Mouse (Mus musculus) intestine, postnatal 0 days (tissue): Measurements from ENCODE around the gene Npas2. TPM values are rescaled to one million over a fixed set of nuclear protein-coding genes. Genes with fewer than 3 reads are reported as not detected.

ENCODE experiments used
- ATAC-seq: fragments of 200-750 bp; cut with Nextera tagmentation; 2 replicates; pipeline ENCODE4 v1.8.0; 2017; ENCODE audit warnings: mild to moderate bottlenecking, moderate TSS enrichment, moderate library complexity
- H3K27ac ChIP-seq: fragments of 300-500 bp; sonication (generic); 2 replicates; pipeline ENCODE4 v1.5.1; 2014; ENCODE audit warnings: mild to moderate bottlenecking, low read depth, low read length, moderate library complexity
- H3K27me3 ChIP-seq: fragments of 300-500 bp; sonication (generic); replicated peaks from 2 replicates; pipeline ENCODE4 v1.6.1; 2014; ENCODE audit warnings: low read length, mixed read lengths; ENCODE audit not compliant: control insufficient read depth, insufficient read depth
- H3K36me3 ChIP-seq: fragments of 300-500 bp; sonication (generic); 2 replicates; pipeline ENCODE4 v1.6.1; 2014; ENCODE audit warnings: mild to moderate bottlenecking, moderate library complexity; ENCODE audit not compliant: control insufficient read depth, insufficient read depth
- H3K4me1 ChIP-seq: fragments of 300-500 bp; sonication (generic); replicated peaks from 2 replicates; pipeline ENCODE4 v1.6.1; 2014; ENCODE audit warnings: antibody characterized with exemption, low read length, mixed read lengths; ENCODE audit not compliant: control insufficient read depth, insufficient read depth
- H3K4me2 ChIP-seq: fragments of 300-500 bp; sonication (generic); replicated peaks from 2 replicates; pipeline ENCODE4 v1.6.1; 2014; ENCODE audit warnings: low read depth, mild to moderate bottlenecking, moderate library complexity
- H3K4me3 ChIP-seq: fragments of 300-500 bp; sonication (generic); 2 replicates; pipeline ENCODE4 v1.5.1; 2014; ENCODE audit warnings: low read depth, low read length
- H3K9ac ChIP-seq: fragments of 300-500 bp; sonication (generic); 2 replicates; pipeline ENCODE4 v1.6.1; 2014; ENCODE audit warnings: mild to moderate bottlenecking, low read depth, low read length
- H3K9me3 ChIP-seq: fragments of 300-500 bp; sonication (generic); 2 replicates; pipeline ENCODE4 v1.6.1; 2016; ENCODE audit warnings: mixed run types; ENCODE audit not compliant: control insufficient read depth
- CTCF ChIP-seq: sonication (generic); IDR thresholded peaks from 2 replicates; pipeline ENCODE4 v1.5.1; 2016; ENCODE audit warnings: low read depth, mild to moderate bottlenecking, control low read depth, antibody characterized with exemption, moderate library complexity
- WGBS: fragments of 180-500 bp; shearing (Covaris S2); extraction: QIAGEN DNeasy Blood & Tissue Kit; methylation state at CpG from one replicate; pipeline ENCODE4 v1.1.7; 2014; 5-methylcytosine and 5-hydroxymethylcytosine counted together
- polyA plus RNA-seq: library from polyadenylated mRNA; unstranded; fragments of >200 nt; fragmentation: Nextera tagmentation; extraction: Ambion mirVana; gene quantifications from 2 replicates; pipeline ENCODE4 v1.2.1, GENCODE M21; 2015

Gene Npas2
- polyA plus RNA-seq = 4.1 and 4.3 TPM in 2 replicates

GRCm38 (mm10) chr1:39192997-39193861 lies at the start of gene Npas2:
Gene Npas2, plus strand, starts transcription at chr1:39193731.
- Histone ChIP-seq H3K27ac (peak within 1 kb of the TSS; percentile 91), H3K4me2 (peak within 1 kb of the TSS; percentile 100), H3K27me3 (0 out of 2 replicates have a peak, but pooled peaks cover 6% of the 10 kb centered on the region), H3K36me3 (no peaks in the 10 kb centered on the region), H3K4me1 (peaks cover 6% of the 10 kb centered on the region; the same call in 1 of the 2 replicates), H3K4me3 (peak within 1 kb of the TSS; percentile 64), H3K9me3 (no peaks in the 10 kb centered on the region), H3K9ac (peak within 1 kb of the TSS; percentile 78)
- under 1% methylated on average over 63 of the region's 66 CpGs for WGBS
- ATAC-seq = no peak
- TF ChIP-seq CTCF = no peak

- no peak for ATAC-seq
- no peak overlapping the region for H3K4me2 ChIP-seq
- no peaks in the 10 kb centered on the region for H3K9me3 ChIP-seq
- no peak overlapping the region for H3K4me3 ChIP-seq
- no peaks in the 10 kb centered on the region for H3K36me3 ChIP-seq
- TF ChIP-seq CTCF = no peak
- H3K4me1 ChIP-seq = no peaks in the 10 kb centered on the region
- H3K27me3 ChIP-seq = no peaks in the 10 kb centered on the region
- H3K27ac ChIP-seq = no peak overlapping the region
- 85% methylated on average over 4 of the region's 4 CpGs for WGBS
- H3K9ac ChIP-seq = no peak overlapping the region
These were observed 36.8 kb upstream of the Npas2 start for GRCm38 (mm10) chr1:39156778-39157177.

- TF ChIP-seq CTCF = no peak
- ATAC-seq = no peak
- H3K4me1 ChIP-seq = no peaks in the 10 kb centered on the region
- WGBS = 53% methylated on average over 4 of the region's 4 CpGs
- no peaks in the 10 kb centered on the region for H3K36me3 ChIP-seq
- no peaks in the 10 kb centered on the region for H3K9me3 ChIP-seq
- no peaks in the 10 kb centered on the region for H3K27me3 ChIP-seq
- H3K4me2 ChIP-seq = no peak overlapping the region
- H3K9ac ChIP-seq = no peak overlapping the region
- no peak overlapping the region for H3K4me3 ChIP-seq
- no peak overlapping the region for H3K27ac ChIP-seq
These were observed 33.4 kb upstream of the Npas2 start for GRCm38 (mm10) chr1:39160167-39160566.

GRCm38 (mm10) chr1:39163077-39163476 lies 30.5 kb upstream of the Npas2 start:
- Histone ChIP-seq H3K27ac (no peak overlapping the region), H3K36me3 (no peaks in the 10 kb centered on the region), H3K27me3 (no peaks in the 10 kb centered on the region), H3K4me1 (no peaks in the 10 kb centered on the region), H3K4me3 (no peak overlapping the region), H3K9ac (no peak overlapping the region), H3K9me3 (no peaks in the 10 kb centered on the region), H3K4me2 (no peak overlapping the region)
- no peak for ATAC-seq
- 85% methylated on average over 1 of the region's 1 CpGs for WGBS
- TF ChIP-seq CTCF = no peak

- Histone ChIP-seq H3K27ac (no peak overlapping the region), H3K9me3 (no peaks in the 10 kb centered on the region), H3K4me3 (no peak overlapping the region), H3K27me3 (no peaks in the 10 kb centered on the region), H3K9ac (no peak overlapping the region), H3K36me3 (no peaks in the 10 kb centered on the region), H3K4me2 (no peak overlapping the region), H3K4me1 (no peaks in the 10 kb centered on the region)
- WGBS = 70% methylated on average over 5 of the region's 5 CpGs
- ATAC-seq = no peak
- no peak for TF ChIP-seq CTCF
These were observed 16.8 kb upstream of the Npas2 start for GRCm38 (mm10) chr1:39176690-39177089.

GRCm38 (mm10) chr1:39177211-39177610 lies 16.3 kb upstream of the Npas2 start:
- 87% methylated on average over 14 of the region's 14 CpGs for WGBS
- no peak for TF ChIP-seq CTCF

More at GRCm38 (mm10) chr1:39177211-39177610, 16.3 kb upstream of the Npas2 start:
- H3K27me3 ChIP-seq = no peaks in the 10 kb centered on the region
- H3K4me2 ChIP-seq = no peak overlapping the region
- H3K27ac ChIP-seq = no peak overlapping the region
- no peak overlapping the region for H3K9ac ChIP-seq
- ATAC-seq = no peak
- H3K9me3 ChIP-seq = no peaks in the 10 kb centered on the region
- no peaks in the 10 kb centered on the region for H3K36me3 ChIP-seq
- no peaks in the 10 kb centered on the region for H3K4me1 ChIP-seq
- no peak overlapping the region for H3K4me3 ChIP-seq
